Mouse (Mus musculus): ENCODE measurements around the gene Iqcm. TPM values are rescaled to one million over a fixed set of nuclear protein-coding genes. Genes with fewer than 3 reads are reported as not detected.

The Iqcm gene
- not detected for polyA plus RNA-seq (2015; fragmentation: Illumina TruSeq; extraction: RNeasy Lipid Tissue Mini Kit (QIAGEN cat#74804); ENCODE audit: insufficient read depth, low read depth, low replicate concordance)

GRCm38 (mm10) chr8:75448394-75448793 is at the start of gene Iqcm:
Gene Iqcm (plus strand): TSS chr8:75448694.

GRCm38 (mm10) chr8:75406489-75406888 is 42.0 kb upstream of the Iqcm start, which contains the start of gene Gm10358:
Gene Gm10358 (minus strand): TSS chr8:75406589.

Other genes starting within 250 kb of the Iqcm start
- 0.57 TPM for gene Rasd2, start 234.8 kb upstream of the Iqcm start, polyA plus RNA-seq (2015; fragmentation: Illumina TruSeq; extraction: RNeasy Lipid Tissue Mini Kit (QIAGEN cat#74804); ENCODE audit: insufficient read depth, low read depth, low replicate concordance)
- not detected for gene Gm10358, start 42.1 kb upstream of the Iqcm start, polyA plus RNA-seq (2015; fragmentation: Illumina TruSeq; extraction: RNeasy Lipid Tissue Mini Kit (QIAGEN cat#74804); ENCODE audit: insufficient read depth, low read depth, low replicate concordance)

All from pancreas, adult 10 weeks (tissue).